Mouse (Mus musculus): ENCODE data around the gene Cnih3.

GRCm38 (mm10) chr1:181441654-181442241 is 89.3 kb downstream of the Cnih3 start:
- no peak for TF ChIP-seq CTCF (IDR thresholded peaks at IDR 0.05; ENCODE audit: low read depth, low read length)
- TF ChIP-seq GATA1 (IDR thresholded peaks at IDR 0.05; ENCODE audit: borderline replicate concordance, low read length) = no peak

Measured in G1E (cell line).